Mouse (Mus musculus): ENCODE results near the gene Nuak2.

- no peak for TF ChIP-seq POLR2A (IDR thresholded peaks at IDR 0.05; ENCODE audit: borderline replicate concordance, control insufficient read depth, low read depth, low read length)
- TF ChIP-seq CTCF (IDR thresholded peaks at IDR 0.05; ENCODE audit: control insufficient read depth, insufficient read depth, low read length): no peak
These were observed 11.2 kb upstream of the Nuak2 start for GRCm38 (mm10) chr1:132304618-132305214.
